Mouse (Mus musculus) hindlimb bud, embryonic 11.5 days (tissue): Measurements from ENCODE around the gene Clrn1.
"Not testable (repeated sequence)": the region's sequence is repeated elsewhere in the genome, so short reads cannot be mapped to it uniquely, and the experiment has no call there.

Experiments
- DNase-seq: peaks from one replicate; pipeline ENCODE4 v3.0.0-alpha.2; 2012; ENCODE audit warnings: low read depth, low spot score; ENCODE audit errors: extremely low spot score

Clrn1 gene

DNA sequence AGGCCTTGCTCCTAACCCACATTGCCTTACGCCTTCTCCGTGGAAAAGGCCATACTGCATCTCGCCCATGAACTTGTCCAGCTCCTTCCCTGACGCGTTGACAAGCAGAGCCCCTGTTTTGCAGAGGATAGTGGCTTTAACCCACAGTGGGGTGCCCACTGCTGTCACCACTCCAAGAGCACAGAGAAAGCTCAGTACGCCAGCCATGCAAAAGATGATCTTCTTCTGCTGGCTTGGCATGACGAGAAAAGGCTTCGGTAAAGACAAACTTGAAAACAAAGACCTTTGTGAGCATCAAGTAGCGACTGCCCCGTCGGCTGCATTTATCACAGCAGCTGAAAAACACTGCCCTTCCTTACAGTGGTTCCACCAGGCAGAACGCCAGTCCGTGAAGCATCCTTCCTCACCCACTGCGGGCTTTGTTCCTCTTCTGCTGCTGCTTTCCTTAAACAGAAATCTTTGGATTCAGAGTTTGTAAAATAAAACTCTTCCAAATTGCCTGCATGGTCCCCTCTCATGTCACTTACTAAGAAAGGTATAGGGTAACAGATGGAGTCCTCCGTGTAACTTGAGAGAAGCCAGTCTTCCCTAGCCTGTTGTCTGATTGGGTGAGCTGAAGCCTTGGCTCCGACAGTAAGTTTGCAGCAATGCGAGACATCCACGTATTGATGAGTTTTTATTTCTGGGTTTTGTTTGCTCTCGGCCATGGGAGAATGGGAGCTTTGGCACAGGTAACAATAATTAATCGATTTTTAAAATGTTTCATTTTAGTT, at the start of gene Clrn1:
Gene Clrn1, minus strand, starts transcription at position 540 of the 773 bp plus-strand sequence.
- no peak for DNase-seq

DNA sequence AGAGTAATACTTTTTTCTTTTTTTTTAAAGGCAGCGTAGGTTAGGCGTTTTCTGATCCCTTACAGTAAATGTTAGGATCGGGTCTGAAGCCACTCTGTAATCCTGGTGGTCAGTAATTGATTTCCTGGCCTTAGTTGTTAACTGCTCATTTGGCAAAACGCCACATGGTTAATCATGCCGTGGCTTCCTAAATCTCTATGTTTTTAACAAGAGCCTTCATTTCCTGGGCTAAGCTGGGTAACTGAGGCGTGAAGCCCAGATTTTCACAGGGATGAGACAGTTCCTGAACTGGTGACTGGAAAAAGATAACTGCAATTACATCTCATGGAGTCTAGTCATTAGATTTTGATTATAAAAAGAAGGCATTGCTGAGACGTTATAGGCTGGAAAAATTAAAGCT, 38.9 kb upstream of the Clrn1 start:
- no peak for DNase-seq

DNA sequence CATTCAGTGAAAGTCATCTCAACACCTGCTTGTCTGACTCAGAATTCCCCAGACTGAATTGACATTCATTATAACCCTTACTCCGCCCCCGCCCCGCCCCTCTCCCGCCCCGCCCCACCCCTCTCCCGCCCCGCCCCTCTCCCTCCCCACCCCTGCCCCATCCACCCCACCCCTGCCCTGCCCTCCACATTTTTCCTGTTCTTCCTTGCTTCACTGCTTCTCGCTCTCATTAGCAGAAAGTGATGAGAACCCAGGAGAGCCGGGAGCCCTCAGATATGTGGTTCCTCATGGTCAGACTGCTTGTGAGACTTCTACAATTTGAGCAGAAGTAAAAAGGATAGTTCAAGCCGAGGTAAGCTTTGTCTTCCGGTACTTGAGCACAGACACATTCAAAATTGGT, 38.0 kb upstream of the Clrn1 start:
- no peak for DNase-seq

DNA sequence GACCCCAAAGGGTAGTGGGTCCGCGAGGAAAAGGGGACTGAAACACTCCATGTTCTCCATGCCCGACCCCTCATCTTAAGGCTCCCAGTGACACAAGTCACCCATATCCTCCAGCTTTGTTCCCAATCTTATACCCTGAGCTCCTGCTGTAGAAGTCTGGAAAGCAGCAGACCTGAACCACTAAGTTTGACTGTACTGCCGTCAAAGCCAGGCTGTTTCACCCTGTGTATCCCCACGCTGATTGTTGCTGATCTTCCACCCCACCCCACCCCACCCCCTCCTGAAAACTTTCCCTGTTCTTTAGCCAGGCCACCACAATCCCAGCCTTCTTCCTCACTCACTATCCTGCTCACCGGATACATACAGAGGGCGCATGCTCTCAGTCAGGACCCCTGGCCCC, 37.5 kb upstream of the Clrn1 start:
- DNase-seq, result no peak

DNA sequence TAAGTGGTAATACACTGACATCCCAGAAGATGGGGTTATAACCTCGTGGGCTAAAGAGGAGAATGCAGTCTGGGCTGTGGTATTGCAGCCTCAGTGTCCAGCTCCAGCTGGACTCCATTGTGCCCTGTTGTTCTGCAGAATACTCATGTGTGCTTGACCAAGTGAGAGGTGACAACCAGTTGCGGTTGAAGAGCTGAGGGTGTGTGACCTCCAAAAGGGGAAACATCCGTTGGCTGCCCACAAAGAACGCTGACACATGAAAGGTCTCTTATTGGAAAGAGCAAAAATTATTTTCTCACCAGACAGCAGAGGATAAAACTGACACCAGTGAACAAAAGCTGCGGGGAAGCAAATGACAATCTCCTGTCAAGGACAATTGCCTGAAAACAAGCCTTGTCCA, 36.2 kb upstream of the Clrn1 start:
- no peak for DNase-seq

DNA sequence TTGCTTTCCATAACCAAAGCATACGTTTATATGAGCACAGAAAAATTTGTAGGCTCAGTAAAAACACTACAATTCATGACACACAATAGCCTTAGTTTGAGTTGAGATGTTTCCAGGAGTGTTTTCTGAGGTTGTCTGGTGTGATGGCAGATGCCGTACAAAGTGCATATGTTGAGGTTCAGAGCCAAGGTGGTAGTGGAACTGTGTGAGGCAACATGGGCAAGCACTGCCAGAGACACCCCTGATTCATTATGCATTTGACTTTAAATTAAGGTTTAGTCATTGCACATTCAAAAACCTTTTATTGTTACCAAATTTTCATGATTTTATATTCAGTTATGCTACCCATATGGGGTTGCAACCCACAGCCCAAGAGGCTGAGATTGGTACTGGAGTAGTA, 19.5 kb upstream of the Clrn1 start:
- DNase-seq, result no peak

DNA sequence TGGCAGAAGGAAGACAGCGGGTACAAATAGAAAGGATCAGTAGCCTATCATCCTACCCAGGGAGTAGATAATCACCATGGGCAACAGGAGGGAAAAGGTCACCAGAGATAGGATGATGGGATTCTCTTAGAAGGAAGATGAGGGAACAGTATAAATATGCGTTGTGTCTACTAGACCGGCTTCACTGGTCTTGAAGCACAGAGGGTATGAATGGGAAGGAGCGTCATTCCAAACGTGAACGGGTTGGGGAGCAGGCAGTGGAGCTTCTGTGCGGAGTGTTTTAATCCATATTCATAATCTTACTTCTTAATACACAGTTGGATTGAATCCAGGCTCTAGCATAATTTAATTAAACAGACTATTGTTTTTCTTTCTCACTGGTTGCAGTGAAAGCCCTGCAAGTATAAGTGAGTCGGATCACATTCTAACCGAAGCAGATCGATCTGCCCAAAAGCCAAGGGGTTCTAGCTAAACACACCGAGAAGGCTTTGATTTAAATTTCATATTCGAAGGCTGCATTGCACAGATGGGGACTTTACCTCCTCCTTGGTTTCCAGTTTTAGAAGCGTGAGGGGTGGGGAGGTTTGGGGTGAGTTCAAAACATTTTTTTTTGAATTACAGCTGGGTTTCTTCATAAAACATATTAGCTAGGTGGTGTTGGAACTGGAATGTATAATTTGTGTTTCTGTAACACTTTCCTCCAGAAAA, 17.1 kb upstream of the Clrn1 start:
- no peak for DNase-seq

DNA sequence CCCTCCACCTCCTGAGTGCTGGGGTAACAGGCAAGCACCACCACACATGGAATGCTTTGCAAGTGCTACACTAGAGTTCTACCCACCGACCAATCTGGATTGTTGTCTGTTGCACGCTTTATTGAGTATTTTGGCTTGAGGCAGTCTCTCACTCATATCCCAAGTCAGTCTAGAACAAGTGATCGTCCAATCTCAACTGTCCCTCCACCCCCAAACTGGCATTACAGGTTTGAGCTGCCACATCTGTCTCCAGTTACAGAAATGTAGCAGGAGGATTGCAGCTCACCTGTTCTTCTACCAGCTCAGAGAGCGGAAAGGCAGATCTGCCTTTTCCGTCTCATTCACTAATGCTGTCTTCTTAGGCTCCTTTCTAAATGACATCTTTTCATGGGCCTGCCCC, 10.0 kb upstream of the Clrn1 start:
- DNase-seq, result no peak

DNA sequence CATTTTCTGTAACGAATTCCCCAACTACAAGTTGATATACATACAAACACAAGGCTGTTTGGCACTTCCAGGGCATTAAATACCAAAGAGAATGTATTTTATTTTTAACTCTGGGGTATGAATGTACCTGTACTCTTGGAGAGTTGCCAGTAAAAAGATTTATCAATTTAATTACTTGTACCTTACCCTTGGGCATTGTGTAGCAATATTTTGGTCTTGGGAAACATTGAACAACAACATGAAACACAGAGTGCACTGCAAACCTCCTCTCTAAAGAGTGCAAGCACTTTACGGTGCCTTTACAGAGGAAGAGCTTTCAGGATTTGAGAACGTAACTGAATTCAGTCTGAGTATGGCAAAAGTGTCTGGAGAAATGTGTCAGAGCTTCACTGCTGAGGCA, 9.4 kb upstream of the Clrn1 start:
- DNase-seq, result no peak

DNA sequence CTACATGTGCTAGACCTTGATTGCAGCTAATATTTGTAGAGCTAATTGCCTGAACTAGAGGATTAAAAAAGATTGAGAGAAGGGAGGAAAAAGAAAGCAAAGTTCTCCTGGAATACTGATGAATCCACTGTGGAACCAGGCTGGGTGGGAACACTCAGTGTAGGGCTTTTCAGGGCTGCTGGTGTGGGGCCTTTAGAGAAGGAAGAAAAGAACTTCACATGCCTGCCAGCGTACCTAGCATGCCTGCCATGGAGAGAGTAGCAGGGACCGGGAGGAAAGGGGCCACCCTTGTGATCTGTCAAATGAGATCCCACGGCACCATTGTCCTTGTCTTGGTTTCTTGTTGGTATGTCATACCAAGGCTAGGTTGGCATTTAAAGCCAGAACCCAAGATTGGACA, 4.5 kb upstream of the Clrn1 start:
- no peak for DNase-seq

DNA sequence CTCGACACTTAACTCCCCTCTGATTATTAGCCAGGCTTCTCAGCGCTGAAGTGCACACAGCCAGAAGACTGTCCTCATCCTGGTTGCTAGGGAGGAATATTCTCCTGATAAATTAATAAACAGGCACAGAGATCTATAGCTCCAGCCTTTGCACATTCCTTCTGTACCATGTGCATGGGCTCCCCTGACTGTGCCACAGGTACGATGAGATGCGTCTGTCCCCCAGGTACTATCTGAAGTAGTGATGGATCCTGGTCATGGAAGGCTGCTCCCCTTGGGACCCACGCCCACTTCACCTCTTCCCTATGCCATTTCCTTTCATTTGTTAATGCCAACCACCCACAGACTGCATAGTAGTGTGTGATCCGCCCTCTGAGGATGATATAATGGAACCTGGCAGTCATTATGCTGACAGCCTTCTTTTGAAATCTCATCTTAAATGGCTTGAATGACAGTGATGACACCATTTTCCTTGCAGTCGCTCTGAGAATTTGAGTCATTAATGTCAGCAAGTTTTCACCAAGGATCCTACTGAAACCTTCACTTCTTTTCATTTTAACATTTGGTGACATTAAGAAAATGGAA, 3.1 kb upstream of the Clrn1 start:
- no peak for DNase-seq

DNA sequence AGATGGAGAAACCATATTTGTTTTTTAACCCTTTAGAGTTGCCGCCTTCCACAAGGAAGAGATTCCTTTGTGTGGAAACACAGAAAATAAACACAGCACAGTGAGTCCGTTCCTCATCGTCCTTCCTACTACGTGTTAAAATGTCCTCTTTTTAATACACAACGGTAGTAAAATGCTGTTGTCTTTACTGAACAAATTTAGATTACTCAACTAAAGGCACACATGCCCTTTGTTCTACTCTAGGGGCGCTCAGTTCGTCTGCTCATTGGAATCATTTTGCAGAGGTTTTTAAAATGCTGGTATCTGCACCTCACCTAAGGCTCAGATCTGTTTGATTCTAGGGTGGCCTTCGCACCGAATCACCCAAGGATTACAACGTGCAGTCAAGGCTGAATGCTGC, 2.6 kb upstream of the Clrn1 start:
- DNase-seq, result no peak

DNA sequence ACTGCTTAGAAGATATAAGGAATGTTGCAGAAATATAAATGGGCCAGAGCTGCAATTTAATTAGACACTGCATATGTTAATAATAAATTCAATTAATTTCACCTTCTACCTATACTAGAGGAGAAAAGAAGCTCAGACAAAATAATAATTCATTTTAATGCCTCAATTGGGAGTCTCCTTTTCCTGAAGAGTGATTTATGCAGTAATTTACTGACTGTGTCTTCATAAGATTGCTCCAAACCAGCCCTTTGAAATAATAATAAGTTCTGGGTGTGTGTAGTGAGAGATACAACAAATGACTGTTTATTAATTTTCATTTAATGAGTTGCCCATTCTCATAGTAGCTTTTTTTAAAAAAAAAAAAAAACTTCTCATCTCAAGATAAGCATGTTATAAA, 1.6 kb downstream of the Clrn1 start:
- DNase-seq, result no peak

DNA sequence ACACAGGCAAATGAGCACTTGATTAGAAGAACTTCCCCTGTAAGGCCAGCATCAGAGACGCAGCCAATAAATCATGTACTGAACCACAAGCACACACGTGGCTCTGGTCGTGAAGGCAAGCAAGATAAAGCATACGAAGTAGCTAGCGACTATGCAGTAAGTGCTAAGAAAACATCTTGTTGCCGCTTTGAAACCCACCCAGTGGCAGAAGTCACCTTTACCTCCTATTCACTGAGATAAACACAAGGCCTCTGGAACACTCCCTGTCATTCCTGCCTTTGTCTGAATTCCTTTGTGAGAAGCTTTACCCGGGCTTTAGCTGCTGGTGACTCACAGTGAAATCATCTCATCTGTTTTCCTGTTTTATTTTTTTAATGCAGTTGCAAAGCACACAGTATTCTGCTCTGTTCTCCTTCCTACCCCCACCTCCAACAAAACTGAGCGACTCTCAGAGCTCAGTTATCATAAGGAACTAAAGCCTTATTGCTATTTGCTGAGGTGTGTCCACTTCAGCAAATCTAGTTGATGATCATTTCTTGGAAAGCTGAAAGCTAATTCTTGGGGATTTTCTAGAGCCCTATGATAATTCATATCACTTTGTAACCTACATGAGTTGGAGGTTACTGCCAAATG, 2.1 kb downstream of the Clrn1 start:
- DNase-seq, result peak; percentile 2

DNA sequence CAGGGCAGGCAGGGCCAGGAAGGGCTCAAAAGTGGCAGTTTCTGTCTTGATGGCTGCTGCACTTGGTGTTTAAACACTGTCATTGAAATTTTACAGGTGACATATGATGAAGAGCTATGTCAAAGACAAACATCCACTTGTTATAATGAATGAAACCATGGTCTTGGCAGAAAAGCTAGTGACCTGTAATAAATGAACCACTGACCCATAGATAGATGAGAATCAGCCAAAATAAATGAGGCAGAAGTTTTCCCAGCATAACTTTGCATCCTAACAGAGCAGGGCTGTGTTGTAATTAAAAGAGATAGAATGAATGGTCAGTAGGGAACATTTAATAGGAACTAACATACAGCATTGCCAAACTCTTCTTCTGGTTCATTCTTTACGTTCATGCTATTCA, 4.1 kb downstream of the Clrn1 start:
- no peak for DNase-seq

DNA sequence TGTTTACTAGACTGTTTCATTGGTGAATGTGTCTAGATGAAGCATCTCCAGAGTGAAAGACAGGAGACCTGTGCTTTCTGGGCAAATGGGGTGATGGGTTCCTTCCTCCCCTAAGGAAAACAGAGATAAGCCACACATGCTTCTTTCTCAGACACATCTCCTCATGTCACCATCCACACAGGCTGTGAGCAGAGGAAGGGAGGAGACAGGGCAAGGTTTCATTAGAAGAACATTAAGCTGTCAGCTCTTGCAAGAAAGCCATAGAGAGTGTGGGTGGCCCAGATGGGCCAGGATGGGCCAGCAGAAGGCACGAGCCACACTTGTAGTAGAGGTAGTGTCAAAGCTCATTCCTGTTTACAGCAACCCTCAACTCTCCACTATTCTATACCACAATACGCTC, 5.0 kb downstream of the Clrn1 start:
- no peak for DNase-seq

DNA sequence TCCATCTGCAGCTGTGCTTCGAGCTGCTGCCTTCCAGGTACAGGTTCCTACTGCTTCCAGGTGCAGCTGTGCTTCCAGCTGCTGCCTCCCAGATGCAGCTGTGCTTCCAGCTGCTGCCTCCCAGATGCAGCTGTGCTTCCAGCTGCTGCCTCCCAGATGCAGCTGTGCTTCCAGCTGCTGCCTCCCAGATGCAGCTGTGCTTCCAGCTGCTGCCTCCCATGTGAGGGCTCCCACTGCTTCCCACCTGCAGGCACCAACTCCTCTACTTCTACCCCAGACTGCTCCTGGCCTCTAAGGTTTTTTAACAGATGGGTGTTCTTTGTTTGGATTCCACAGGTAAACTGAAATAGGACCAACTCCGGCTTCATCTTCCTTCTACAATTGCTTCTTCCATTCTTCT, 13.3 kb downstream of the Clrn1 start:
- DNase-seq, result not testable (repeated sequence)

DNA sequence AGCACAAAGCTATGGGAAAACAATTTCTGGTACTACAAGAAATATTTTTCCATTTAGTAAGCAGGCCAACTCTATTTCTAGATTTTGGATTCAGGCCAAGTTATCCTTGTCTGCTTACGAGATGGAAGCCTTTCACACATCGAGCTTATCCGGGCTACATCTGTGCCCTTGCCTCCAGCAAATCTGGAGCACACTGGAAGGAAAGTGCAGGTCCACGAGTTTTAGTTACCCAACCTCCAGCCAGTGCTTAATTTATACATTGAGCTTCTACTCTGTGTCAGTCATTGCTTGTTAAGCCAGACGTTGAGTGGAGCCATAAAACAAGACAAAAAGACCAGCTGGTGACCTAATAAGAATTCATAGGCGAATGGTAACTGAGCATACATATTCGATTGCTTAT, 19.4 kb downstream of the Clrn1 start:
- DNase-seq, result no peak

DNA sequence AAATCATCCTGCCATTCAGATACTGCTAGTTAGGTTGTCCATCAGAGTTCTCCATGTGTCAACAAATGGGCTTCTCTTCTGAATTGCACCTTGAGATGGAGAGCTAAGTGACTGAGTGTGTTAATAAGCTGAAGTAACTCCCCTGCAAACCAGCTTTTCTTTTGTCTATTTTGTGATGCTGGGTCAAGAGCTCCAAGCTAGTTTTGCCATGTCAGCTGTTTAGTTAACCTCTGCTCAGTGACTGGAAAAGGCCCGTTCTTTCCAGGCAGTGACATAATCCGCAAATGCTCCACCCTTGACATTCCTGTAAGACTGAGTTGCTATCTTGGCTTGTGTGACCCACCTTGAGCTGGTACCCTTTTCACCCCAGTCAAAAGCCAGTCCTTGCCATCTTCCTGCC, 22.2 kb downstream of the Clrn1 start:
- no peak for DNase-seq

DNA sequence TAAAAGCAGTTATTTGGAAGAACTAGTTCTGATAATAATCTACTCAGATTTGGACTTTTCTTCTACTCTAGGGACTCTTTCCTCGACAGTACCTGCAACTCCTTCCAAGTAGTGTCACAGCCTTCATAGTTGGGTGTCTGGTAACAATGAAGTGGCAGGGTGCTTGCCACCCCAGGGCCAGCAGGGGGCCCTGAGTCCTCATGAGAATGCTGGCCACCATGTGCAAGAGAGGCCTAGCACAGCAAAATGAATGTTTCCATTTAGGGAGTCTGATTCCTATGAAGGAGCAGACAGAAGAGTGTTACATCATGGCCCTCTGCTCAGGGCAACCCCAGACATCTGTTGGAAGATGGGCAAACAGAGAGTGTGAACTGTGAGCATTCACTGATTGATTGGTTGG, 41.7 kb downstream of the Clrn1 start:
- no peak for DNase-seq

DNA sequence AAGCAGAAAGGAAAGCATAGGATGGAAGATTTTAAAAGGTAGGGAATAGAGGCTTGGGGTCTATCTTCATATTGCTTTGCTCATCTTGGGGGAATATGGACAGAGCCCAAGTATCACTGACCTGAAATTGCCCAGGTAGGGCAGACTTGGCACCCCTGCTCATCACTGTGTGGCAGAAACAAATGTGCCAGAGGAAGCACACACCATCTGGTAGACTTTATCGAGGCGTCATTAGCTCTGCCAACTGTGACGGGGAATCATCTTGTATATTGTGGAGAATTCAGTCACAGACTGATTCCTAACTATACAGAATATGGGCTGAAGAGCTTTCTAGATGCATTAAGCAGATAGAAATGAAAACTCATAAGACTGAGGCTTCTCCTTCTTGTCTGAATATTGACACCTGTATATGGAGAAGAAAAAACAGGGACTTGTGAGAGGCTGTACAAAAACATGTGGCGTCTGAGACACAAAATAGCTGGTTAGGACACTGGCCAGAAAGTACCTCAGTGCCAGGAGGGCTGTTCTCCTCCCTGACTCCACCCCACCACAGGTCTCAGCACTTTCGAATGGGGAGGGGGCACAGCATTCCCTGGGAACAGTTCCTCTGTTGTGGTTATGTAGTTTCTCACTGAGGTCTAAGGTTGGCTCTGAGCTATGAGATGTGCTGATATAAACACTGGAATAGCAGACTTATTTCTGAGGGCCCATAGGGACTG, 51.5 kb downstream of the Clrn1 start:
- no peak for DNase-seq
